Mouse (Mus musculus): ENCODE measurements around the gene Ifitm3.
"Not testable (repeated sequence)": the region's sequence is repeated elsewhere in the genome, so short reads cannot be mapped to it uniquely, and the experiment has no call there.

Gene Ifitm3

GRCm38 (mm10) chr7:141000881-141001708 lies 9.5 kb downstream of the Ifitm3 start:
- no peak for DNase-seq (ENCODE audit: low spot score)

GRCm38 (mm10) chr7:140998853-140999700 lies 11.5 kb downstream of the Ifitm3 start:
- DNase-seq (ENCODE audit: low spot score): no peak

- no peak for DNase-seq (ENCODE audit: low spot score)
Observed at GRCm38 (mm10) chr7:140997817-140998216, 12.8 kb downstream of the Ifitm3 start.

- no peak for DNase-seq (ENCODE audit: low spot score)
Observed at GRCm38 (mm10) chr7:140991117-140991689, 19.4 kb downstream of the Ifitm3 start.

- no peak for DNase-seq (ENCODE audit: low spot score)
Observed at GRCm38 (mm10) chr7:140990622-140991021, 19.9 kb downstream of the Ifitm3 start.

GRCm38 (mm10) chr7:140990185-140990584 lies 20.4 kb downstream of the Ifitm3 start:
- DNase-seq (ENCODE audit: low spot score): no peak

- DNase-seq (ENCODE audit: low spot score): no peak
Observed at GRCm38 (mm10) chr7:140989022-140989421, 21.5 kb downstream of the Ifitm3 start.

- DNase-seq (ENCODE audit: low spot score): no peak
Observed at GRCm38 (mm10) chr7:140987182-140988138, 23.1 kb downstream of the Ifitm3 start.

GRCm38 (mm10) chr7:140982971-140983370 lies 27.6 kb downstream of the Ifitm3 start:
- DNase-seq (ENCODE audit: low spot score): no peak

GRCm38 (mm10) chr7:140981704-140982103 lies 28.9 kb downstream of the Ifitm3 start:
- no peak for DNase-seq (ENCODE audit: low spot score)

GRCm38 (mm10) chr7:140976720-140977119 lies 33.9 kb downstream of the Ifitm3 start:
- DNase-seq (ENCODE audit: low spot score): not testable (repeated sequence)

GRCm38 (mm10) chr7:140975465-140975864 lies 35.1 kb downstream of the Ifitm3 start:
- no peak for DNase-seq (ENCODE audit: low spot score)

GRCm38 (mm10) chr7:140974940-140975339 lies 35.6 kb downstream of the Ifitm3 start:
- no peak for DNase-seq (ENCODE audit: low spot score)

GRCm38 (mm10) chr7:140973396-140974165 lies 37.0 kb downstream of the Ifitm3 start:
- DNase-seq (ENCODE audit: low spot score): no peak

GRCm38 (mm10) chr7:140971479-140972171 lies 38.9 kb downstream of the Ifitm3 start:
- DNase-seq (ENCODE audit: low spot score): no peak

GRCm38 (mm10) chr7:140970931-140971330 lies 39.6 kb downstream of the Ifitm3 start:
- DNase-seq (ENCODE audit: low spot score): no peak

GRCm38 (mm10) chr7:140968710-140969109 lies 41.9 kb downstream of the Ifitm3 start:
- DNase-seq (ENCODE audit: low spot score): not testable (repeated sequence)

GRCm38 (mm10) chr7:140967862-140968591 lies 42.5 kb downstream of the Ifitm3 start:
- no peak for DNase-seq (ENCODE audit: low spot score)

GRCm38 (mm10) chr7:140966921-140967320 lies 43.6 kb downstream of the Ifitm3 start, which contains the start of gene Ifitm1:
TSS of gene Ifitm1 (plus strand) at chr7:140967221.
- DNase-seq (ENCODE audit: low spot score): no peak
